Mouse (Mus musculus): Measurements from ENCODE around the gene Dytn.
A peak's percentile ranks its signal among the peaks of the same experiment; 100 is the strongest.
"Not testable (repeated sequence)": the region's sequence is repeated elsewhere in the genome, so short reads cannot be mapped to it uniquely, and the experiment has no call there.

Dytn gene

DNA sequence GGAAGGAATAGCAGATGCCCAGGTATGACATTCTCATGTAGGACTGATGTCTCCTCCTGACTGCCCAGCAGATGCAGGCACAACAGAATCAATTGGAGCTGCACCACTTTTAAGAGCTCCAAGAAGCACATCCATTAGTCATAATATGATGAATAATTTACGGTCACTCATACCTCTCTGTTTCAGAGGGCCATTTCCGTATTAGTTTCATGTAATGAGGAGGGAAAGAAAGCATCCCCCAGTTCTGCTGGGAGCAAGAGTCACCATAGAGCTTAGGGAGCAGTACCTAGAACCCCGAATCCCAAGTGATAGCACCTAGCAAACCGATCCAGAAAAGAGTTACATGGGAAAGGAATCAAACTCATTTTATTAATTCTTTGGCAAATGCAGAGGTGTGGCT, at the start of gene Dytn:
Dytn (minus strand) TSS at position 101 of the 400 bp plus-strand sequence.
- DNase-seq: no peak

DNA sequence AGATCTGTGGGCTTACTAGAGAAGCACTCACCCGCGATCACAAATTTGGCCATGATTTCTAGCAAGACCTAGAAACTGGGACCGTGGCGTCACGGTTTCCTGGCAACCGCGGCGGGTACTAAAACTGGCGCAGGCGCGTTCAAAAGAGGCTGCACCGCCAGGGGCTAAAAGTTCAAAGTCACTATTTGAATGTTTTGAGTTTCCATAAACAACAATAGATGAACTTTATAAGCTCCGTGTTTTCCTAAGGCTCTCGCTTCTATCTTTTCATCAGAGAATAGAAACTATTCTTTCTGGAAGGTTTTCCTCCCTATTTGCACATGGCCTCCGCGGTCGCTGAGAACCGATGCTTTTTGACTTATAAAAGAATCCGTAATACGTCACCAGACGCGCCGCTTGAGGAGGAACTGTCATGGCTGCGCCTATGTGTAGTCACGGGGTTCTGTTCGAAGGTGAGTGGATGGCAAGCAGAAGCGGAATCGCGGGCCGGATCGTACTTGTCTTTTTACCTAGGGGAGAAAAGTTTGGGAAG, 43.6 kb upstream of the Dytn start, which contains the start of the genes Mdh1b and Fastkd2:
Mdh1b (minus strand) TSS at position 79 of the 532 bp plus-strand sequence.
Fastkd2 (plus strand) TSS at position 375 of the 532 bp plus-strand sequence.
- DNase-seq: peak; percentile 79

DNA sequence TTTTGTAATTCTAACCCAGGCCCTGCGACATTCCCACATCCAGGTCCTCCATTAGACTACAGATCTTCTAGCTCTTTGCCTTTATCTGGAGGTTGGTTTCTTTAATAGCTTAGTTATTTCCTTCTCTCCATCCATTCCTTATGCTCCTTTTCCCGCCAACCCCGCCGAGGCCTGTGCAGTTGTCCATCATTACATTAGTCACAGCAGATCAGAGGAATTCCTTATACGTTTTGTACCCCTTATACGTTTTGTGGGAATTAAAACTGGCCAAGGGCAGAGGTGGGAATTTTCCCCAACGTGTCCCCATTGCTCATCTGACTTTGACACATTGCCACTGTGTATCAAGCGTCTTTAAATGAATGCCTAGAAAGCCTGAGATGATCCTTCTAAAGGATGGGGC, 43.1 kb upstream of the Dytn start:
- peak in 1 of 2 experiments; percentile 5 for DNase-seq

DNA sequence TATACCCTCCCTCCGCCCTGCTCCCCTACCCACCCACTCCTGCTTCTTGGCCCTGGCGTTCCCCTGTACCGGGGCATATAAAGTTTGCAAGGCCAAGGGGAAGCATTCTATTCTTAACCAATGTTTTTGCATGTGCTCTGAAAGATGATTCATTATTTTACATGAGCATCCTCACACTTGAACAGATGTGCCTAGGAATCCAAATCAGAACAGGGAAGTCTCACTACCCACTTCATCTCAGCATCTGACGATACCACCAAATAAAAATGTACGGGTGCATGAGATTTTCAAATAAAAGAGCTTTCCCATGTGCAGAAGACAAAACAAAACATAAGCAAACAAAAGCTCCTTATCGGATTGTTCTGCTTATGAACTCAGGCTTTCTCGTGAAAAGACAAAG, 33.4 kb upstream of the Dytn start:
- no peak for DNase-seq

DNA sequence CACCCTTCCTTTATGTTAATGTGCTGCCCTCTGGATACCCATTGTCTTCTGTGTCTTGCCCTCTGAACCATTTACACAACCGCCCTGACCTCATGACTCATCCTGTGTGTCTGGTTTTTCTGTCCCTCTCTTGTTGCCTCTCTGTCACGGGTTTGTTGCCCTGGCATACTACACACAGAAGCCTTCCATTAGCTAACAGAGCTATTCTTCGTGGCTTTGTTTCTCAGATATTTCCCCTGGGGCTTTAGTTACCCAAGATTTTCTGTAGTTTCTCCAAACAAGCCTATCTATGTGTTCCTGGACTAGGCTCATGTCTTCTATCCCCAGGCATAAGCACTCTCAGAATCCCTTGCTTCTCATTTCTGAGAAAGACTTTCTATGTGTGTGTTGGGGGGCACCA, 22.1 kb upstream of the Dytn start:
- DNase-seq: no peak

DNA sequence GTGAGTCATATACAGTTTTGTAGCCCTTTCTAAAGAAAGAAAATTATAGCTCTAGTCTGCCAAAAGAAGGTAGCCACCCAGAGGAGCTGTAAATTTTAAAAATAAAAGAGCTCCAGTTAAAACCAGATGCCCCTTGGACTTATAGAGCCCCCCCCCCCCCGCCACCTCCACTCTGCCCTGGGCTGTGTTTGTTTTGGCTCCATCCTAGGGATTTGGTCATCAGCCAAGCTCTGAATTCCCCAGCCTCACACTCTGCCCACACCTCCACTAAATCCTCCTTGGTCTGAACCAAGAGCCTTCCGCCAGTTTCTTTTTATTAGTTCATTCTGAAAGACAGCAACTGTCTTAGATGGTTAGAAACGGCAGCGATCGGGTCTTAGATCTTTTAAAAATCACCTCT, 19.0 kb upstream of the Dytn start:
- no peak for DNase-seq

DNA sequence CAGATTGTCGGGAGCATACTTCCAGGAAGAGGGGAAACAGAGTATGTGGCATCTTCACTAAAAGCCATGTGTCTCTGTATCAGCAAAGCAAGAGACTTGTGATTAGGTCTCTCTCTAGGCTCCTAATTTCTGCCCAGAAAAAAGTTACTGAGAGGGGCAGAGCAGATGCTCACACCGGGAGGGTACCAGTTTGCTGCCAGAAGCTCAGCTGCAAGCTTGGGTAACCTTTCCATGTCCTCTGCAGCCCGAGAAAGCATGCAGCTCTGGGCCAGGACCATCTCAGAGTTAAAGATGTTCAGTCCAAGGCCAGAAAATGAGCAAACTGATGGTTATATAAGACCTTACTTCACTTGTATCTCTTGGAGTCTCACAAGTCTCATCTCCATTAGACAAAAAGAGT, 10.1 kb upstream of the Dytn start:
- no peak for DNase-seq

DNA sequence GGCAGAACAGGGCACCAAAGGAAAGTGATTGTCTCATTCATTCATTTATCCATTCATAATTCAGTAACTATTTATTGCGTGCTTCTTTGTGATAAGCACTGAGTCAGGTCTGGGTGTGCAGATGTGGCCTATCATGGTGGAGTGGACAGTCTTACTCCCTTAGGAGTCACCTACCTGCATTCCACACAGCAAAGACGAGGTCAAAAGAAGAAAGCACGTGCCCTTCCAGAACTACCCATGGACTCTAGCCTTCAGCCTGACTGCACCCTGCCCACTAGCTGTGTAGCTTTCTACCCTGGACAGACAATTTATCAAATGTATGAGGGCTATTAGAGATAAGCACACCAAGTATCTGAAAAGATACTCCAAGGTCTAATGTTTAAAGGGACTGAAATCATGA, 10.8 kb downstream of the Dytn start:
- no peak for DNase-seq

DNA sequence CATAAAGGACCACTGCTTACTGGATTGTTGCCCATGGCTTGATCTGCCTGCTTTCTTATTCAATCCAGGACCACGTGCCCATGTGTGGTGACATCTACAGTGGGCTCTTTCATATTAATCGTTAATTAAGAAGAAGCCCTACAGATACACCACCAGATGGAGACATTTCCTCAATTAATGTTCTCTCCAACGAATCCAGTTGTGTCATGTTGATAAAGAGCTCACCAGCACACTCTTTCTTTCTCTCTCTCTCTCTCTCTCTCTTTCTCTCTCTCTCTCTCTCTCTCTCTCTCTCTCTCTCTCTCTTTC, 17.9 kb downstream of the Dytn start:
- no peak for DNase-seq

DNA sequence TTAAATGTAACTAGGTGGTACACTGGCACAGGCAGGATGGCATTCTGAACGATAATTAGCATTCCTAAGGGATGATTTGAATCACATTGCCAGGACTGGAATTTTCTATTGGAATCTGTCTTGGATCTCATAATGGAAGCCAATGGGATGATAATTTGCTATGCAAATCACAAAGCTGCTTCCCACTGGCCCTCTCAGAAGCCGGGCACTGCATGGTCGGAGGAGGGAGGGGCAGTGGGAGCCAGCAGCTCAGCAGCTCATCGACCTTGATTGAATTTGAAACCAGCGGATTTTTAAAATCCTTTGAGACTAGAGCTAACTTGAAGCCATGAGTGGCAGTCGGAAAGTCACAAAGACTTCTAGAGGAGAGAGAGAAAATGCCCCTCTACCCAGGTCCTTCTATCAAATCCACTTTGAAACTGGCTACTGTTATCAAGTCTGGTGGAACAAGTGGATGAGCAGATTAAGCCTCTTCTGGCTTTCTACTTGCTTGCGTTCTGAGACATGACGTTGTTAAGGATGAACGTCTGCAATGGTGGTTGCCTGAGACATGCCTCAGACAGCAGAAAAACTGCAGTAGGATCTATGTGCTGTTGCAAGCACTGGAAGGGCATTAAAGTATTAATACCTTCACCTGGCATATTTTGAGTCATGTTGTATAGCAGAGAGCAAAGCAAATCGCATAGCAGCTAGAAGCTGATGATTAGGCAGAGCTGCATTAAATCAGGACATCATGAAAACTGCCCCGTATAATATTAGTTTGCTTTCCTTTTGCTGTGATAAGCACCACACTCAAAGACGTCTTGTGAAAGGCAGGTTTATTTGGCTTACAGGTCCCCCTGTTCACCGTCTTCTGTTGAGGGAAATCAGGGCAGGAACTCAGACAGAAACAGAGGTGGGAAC, 18.5 kb downstream of the Dytn start:
- no peak for DNase-seq

DNA sequence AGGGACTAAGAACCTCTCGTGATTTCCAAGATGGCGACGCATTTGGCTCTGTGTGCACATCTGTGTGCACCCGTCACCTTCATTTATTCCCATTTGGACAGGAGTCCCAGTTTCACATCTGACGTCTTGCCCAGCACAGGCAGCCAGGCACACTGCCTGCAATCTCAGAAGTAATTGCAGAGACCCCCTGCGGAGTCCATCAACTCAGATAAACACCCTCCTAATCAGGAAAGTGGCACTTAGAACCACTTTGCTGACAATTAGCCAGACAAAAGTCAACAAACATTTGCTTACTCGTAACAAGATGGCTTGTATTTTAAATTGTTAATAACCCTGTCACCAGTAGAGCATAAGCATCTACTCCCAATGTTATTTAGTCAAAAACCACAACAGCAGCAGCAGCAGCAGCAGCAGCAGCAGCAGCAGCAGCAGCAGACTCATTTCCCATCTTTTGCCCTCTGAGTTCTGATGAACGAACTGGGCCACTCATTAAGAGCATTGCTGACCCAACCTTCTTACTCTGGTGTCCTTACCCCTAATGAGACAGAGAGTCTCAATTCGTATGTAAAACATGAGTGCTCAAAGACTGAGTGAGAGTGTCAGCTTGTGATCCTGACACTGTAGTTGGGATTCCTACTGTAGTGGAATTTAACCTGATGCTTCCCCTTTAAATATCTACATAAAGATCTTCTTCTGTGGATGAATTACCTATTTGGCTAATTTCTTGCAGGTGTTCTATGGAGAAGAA, 19.4 kb downstream of the Dytn start:
- DNase-seq: no peak

DNA sequence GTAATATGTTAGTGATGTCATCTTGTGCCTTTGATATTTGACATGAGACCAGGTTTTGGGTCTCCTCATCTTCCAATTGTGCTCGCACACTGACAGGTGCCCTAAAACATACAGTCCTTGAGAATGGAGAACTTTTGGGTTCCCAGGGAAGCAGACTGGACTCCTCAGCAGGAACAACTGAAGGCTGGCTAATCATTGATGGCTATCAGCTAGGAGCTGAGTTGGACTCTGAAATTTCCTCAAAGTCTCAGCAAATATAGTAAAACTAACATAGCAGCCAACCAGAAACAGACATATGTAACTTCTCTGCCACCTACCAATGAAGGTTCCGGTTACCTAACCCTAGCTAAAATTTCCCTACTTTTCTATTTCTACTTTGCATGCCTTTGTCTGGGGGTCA, 20.6 kb downstream of the Dytn start:
- DNase-seq: no peak

DNA sequence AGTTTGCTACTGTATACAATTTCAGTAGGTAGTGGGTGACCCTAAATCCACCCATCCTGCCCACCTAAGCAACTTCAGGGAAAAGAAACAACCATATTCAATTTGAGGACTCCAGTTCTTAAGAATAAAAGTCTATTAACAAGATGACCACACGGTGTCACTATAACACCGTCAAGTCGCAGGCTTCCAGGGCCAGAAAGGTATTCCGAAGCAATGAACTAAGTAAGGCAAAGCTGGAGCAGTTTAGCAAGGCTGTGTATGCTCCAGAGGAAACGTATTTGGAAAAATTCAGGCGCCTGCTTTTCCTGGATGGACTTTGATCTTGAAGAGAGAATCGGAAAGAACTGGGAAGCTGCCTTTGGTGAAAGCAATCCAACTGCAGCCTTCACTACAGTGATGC, 27.1 kb downstream of the Dytn start:
- no peak for DNase-seq

DNA sequence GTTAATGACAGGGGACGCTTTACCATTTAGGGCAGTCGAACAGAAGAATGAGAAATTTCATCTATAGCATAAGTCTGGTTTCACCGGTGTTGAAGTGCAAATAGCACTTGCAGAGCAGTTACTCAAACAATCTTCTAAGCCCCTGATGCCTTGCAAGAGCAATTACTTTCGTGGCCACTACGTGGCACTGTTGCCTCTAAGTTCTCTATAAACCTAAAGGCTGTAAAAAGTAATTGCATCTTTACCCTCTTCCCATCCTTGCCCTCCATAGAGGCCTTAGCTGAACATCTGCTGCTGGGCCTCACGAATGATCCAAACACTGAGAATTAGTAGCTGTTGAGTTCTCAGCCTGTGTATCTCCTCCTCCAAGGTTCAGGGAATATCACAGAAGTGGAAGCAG, 28.7 kb downstream of the Dytn start:
- peak; percentile 54 to 55 for DNase-seq

DNA sequence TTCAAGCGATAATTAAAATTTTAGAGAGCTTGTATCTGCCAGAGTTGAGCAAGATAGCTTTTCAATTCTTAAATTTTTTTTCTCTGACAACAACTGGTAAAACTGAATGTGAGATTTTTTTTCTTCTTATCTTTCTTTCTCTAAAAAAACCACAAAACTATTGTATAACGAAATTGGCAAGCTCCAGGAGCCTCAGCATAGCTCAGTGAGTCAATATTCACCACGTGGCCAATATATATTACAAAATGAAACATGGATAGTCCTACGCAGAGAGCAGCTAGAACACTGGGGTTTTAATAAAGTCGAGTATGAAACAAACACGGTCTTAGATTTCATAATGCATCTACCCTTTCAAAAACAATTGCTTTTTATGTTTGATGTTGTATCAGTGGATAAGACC, 46.8 kb downstream of the Dytn start:
- DNase-seq: no peak

DNA sequence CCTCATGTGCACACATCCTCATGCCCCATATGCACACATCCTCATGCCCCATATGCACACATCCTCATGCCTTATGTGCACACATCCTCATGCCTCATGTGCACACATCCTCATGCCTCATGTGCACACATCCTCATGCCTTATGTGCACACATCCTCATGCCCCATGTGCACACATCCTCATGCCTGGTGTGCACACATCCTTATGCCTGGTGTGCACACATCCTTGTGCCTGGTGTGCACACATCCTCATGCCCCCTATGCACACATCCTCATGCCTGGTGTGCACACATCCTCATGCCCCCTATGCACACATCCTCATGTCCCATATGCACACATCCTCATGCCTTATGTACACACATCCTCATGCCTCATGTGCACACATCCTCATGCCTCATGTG, 56.3 kb downstream of the Dytn start:
- DNase-seq: not testable (repeated sequence)

DNA sequence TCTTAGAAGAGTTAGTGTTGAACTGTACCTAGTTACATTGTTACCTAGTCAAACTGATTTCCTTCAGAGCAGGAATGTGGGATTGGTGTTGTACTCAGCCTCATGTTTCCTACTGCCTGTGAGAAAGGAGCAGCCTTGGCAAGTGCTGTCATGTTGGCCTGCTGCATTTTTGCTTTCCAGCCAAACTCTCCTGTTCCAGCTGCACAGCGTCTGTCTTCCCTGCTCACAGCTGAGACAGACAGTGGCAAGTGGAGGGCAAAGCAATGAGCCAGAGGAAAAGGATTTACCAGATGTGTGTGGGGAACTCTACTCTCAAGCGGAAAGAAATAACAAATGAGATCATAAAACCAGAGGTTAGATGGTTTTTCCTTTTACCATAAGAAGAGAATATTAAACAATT, 58.5 kb downstream of the Dytn start:
- no peak for DNase-seq

DNA sequence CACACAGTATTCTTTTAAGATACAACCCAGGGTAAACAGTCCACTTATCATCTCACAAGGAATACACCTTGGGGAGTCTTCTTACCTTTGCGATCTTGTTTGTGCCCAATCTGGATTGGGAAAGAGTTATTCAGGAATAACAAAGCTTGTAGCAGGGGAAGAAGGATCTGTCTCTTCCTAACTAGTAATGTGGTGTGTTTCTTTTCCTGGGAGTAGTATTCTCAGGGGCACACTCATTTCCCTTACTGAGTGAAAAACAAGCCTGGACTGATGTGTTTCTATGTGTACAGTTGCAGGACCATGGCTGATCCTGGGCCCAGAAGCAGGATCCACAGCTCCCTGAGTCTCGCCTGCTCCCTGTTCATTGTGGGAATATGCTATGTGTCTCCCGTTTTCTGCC, 71.1 kb downstream of the Dytn start, which contains the start of gene Gm39653:
Gm39653 (plus strand) TSS at position 301 of the 400 bp plus-strand sequence.
- DNase-seq: no peak

DNA sequence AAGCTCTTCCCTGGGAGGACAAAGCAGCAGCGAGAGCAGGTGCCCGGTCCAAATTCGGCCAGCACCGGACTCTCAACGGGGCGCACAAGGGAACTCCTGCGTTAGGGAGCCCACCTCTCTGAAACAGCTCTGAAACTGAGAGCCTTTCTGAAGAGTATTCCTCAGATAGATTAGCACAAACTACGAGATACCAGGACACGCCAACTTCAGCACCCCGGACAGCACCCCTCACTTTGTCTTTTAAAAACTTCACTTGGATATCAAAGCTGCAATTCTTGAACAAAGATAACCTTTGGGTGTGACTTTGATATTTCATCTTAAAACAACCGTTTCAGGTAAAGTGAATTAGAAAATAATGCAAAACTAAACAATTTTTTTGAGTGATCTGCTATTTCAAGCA, 72.1 kb downstream of the Dytn start:
- DNase-seq: peak in 1 of 2 experiments; percentile 3

DNA sequence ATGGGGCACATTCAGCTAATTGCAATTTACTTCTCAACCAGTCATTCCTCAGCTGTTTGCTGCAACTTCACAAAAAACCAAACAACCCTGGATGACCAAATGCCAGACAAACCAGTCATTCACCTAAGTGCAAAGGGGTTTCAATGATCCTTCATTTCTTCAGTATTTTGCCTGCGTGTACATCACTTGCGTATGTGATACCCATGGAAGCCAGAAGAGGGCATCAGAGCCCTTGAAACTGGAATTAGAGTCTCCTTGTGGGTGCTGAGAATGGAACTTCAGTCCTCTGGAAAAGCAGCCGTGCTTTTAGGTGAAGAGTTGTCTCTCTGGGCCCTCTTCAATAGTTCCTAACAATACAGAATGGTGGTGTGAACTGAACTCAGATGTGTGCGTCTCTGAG, 77.1 kb downstream of the Dytn start:
- no peak for DNase-seq

DNA sequence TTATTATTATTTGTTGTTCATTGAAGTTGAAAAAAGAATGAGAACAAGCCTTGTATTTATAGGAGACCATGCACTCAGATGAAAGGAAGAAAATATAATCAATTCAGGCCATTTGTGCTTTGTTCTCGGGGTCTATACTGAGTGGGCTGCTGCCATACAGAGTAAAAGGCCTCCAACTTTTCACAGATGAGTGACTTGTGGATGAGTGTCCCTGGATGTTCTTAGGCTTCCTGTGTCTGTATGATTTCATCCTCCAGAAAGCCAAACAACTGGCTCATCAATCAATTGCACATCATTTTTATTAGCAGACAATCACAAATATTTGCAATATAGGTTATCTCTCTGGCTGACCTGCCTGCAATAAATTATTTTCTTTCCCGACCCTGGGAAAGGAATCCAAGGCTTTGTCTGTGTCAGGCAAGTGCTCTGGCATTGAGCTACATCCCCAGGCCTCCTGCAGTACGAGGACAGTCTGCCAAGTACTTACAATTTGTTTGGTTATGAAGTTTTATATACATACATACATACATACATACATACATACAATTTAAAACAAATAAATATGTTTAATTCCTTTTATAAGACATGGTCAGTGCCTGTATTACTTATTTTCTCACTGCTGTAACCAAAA, 82.7 kb downstream of the Dytn start:
- DNase-seq: no peak

DNA sequence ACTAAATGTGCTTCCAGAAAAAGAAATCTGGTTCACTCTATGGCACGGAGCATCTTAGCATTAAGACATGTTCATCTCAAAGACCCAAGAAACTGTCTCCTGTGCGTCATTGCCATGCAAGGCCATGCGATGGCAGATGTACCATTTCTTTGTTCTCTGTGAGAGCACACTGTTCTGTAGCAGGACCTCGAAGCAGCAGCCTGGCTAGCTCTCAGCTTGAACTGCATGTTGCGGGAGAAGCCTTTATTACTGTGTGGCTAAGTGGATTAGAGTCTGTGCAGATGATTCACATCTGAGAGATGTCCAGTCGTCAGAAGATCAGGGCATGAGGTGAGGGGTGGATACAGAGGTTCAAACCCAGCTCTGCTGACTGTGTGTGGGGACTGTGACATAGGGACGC, 99.9 kb downstream of the Dytn start:
- no peak for DNase-seq

DNA sequence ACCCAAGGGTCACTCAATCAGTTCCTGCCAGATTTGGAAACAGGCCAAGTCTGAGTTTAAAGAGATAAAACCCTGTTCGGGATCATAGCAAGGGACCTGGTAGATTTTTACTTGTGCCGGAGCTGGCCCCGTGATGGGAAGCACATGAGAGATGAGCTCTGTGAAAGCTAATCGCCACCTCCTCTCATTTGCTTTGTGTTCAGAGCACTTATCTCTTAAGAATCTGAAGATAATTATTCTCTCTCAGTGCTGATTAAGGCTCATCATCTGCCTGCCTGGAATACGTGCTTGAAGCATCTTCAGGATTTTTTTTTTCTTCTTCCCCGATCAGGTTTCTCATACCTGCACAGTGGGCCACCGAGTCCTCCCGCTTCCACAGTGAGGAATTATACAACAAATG, 107.6 kb downstream of the Dytn start:
- DNase-seq: no peak
